Mouse (Mus musculus) splenic B cell, adult 2 months (primary cell): ENCODE results near the gene Map3k11.

Experiments
- DNase-seq: peaks from one replicate; pipeline ENCODE4 v3.0.0-alpha.2; 2011; ENCODE audit warnings: low read depth, low spot score
- H3K27me3 ChIP-seq: 2 replicates; pipeline ENCODE4 v1.6.1; 2012; ENCODE audit warnings: mild to moderate bottlenecking, low read length, moderate library complexity, mixed read lengths; ENCODE audit not compliant: control insufficient read depth, poor library complexity, insufficient read depth, severe bottlenecking
- H3K36me3 ChIP-seq: 2 replicates; pipeline ENCODE4 v1.6.1; 2012; ENCODE audit warnings: mild to moderate bottlenecking, low read length, moderate library complexity, mixed read lengths; ENCODE audit not compliant: control insufficient read depth, poor library complexity, insufficient read depth, severe bottlenecking

Gene Map3k11

DNA sequence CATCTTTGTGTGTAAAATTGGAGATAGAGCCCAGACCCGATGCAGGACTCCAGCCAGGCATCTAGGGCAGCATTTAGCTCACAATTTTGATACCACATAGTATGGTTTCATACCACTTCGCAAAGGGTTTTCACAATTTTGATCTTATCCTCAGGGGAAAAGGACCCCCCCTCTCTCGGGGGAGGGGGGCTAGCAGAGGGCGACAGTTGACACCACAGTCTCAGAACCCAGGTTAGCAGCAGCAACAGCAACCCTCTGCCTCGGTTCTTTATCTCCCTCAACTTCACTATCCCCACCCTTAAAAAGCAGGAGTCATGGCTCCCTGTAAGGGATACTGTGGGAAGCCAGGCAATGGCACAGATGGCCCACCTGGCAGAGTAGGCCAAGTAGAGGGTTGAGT lies 24.7 kb downstream of the Map3k11 start:
- H3K36me3 ChIP-seq = peaks cover 15% of the 10 kb centered on the region
- no peak for DNase-seq
- no peaks in the 10 kb centered on the region for H3K27me3 ChIP-seq

DNA sequence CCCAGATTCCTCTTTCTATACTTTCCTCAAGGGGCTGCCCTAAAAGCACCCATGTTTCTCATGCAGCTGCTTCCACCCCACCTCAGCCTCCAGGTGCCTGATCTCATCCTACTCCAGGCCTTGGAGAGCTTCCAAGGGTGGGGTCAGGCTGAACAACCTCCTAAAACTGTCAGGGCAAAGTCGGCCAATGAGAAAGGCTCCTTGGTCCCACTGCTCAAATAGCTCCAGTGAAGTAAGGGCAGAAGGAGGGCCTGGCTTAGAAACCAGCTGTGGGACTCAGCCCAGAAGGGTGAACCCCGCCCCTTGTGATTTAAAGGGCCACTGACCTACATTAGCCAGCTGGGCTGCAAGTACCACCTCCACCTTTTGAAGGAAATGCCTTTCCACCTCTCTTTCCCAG lies 25.2 kb downstream of the Map3k11 start:
- H3K27me3 ChIP-seq = no peaks in the 10 kb centered on the region
- DNase-seq = no peak
- peaks cover 11% of the 10 kb centered on the region for H3K36me3 ChIP-seq

DNA sequence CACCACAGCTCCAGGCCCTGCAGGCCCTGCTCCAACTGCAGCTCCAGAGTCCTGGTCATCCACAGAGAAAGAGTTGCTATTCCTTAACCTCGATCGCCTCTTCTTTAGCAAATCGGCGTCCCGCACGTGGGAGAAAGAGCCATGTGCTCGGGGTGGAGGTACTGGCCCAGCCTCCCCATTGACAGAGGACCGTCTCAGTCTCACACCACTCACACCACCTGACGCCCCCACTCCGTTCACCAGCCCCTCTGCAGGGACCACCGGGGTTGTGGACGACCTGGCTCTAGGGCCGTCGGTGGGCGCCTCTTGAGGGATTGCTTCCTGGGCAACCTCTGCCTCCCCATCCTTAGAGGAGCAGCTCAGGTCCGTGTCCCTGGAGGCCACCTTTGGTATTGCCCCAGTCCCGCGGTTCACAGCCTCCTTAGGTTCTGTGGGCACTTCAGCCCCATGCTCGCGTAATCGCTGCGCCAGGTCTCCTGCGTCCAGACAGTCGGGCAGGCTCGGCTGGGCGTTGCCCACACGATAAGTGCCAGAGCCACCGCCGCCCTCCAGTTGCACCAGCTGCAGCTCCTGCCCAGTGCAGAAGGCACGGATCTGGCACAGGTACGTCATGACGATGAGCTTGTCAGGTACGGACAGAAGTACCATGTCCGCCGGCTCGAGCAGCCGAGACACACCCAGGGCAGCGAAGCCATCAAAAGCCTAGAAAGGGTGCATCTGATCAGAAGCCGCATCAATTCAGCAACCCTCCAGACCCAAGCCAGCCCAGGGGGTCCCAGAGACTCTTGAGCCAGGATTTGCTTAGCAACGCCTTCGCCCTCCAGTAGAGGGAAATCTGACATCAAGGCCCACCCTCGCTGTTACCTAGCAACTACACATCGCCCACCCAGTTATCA lies 27.5 kb downstream of the Map3k11 start:
- Histone ChIP-seq H3K36me3 (peaks cover 6% of the 10 kb centered on the region), H3K27me3 (no peaks in the 10 kb centered on the region)
- DNase-seq = peak; percentile 22

- peaks cover 13% of the 10 kb centered on the region for H3K36me3 ChIP-seq
- DNase-seq = no peak
- H3K27me3 ChIP-seq = no peaks in the 10 kb centered on the region
These were observed 28.4 kb downstream of the Map3k11 start for GRCm38 (mm10) chr19:5716955-5717354.

- DNase-seq = no peak
- no peaks in the 10 kb centered on the region for H3K27me3 ChIP-seq
- peaks cover 10% of the 10 kb centered on the region for H3K36me3 ChIP-seq
These were observed 32.7 kb downstream of the Map3k11 start for GRCm38 (mm10) chr19:5721233-5721632.

DNA sequence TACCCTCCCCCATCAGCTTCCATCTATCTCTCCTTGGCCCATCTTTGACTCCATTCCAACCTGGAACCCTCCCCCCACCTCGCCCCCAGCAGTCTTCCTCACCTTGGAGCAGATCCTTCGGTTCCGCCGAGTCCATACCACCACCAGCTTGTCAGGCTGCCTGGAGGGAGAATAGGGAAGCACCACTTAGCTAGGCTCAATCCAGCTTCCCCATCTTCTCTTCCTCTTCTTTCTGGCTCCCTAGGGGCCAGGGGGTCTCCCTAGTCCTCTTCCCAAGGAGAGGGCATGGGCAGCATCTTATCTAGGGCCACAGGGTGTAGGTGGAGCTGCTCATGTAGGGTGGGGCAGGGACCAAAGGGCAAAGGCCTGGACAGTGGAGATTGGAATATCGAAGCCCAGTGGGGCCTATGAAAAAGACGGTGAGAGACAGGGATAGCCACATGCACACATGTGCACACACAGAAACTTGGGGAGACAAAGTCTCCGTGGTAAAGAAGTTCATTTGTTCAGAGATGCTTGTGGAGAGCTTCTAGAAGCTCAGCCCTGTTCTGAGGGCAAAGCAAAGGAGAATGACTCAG lies 34.4 kb downstream of the Map3k11 start:
- DNase-seq = no peak
- Histone ChIP-seq H3K27me3 (no peaks in the 10 kb centered on the region), H3K36me3 (peaks cover 10% of the 10 kb centered on the region)

- DNase-seq = no peak
- H3K36me3 ChIP-seq = peaks cover 10% of the 10 kb centered on the region
- H3K27me3 ChIP-seq = no peaks in the 10 kb centered on the region
These were observed 35.5 kb downstream of the Map3k11 start for GRCm38 (mm10) chr19:5723934-5724548.

GRCm38 (mm10) chr19:5724549-5724941 lies 36.0 kb downstream of the Map3k11 start:
- no peaks in the 10 kb centered on the region for H3K27me3 ChIP-seq
- DNase-seq = peak; percentile 67
- peaks cover 10% of the 10 kb centered on the region for H3K36me3 ChIP-seq

DNA sequence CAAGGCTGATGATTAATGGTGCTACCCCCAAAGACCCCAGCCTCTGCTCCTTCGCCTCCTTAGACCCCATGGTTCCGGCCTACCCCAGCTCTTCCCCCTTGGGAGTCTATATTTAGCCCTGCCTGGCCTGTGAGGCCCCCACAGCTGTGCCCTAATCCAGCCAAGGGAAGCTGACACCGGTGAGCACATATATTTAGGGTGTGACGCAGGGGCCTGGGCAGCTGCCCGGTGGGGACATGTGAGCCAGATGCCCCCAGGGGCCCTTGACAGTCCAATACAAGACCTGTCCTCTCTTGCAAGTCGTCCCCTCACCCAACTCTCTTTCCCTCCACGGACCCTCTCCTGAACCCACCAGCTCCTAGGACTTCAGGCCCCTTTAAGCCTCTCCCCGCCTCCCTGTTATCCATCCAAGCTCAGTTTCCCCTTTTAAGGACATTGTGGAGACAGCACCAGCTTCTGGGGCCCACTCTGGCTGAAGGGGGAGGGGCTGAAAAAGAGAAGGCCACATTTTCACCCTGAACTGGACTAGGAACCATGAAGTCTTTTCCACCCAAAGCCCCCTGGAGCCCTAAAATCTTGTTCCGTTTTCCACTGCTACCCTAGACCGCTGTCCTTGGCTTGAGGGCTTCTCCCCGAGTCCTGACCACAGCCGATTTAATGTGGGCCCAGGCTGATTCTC lies 36.6 kb downstream of the Map3k11 start:
- peaks cover 8% of the 10 kb centered on the region for H3K36me3 ChIP-seq
- no peaks in the 10 kb centered on the region for H3K27me3 ChIP-seq
- peak; percentile 27 for DNase-seq

DNA sequence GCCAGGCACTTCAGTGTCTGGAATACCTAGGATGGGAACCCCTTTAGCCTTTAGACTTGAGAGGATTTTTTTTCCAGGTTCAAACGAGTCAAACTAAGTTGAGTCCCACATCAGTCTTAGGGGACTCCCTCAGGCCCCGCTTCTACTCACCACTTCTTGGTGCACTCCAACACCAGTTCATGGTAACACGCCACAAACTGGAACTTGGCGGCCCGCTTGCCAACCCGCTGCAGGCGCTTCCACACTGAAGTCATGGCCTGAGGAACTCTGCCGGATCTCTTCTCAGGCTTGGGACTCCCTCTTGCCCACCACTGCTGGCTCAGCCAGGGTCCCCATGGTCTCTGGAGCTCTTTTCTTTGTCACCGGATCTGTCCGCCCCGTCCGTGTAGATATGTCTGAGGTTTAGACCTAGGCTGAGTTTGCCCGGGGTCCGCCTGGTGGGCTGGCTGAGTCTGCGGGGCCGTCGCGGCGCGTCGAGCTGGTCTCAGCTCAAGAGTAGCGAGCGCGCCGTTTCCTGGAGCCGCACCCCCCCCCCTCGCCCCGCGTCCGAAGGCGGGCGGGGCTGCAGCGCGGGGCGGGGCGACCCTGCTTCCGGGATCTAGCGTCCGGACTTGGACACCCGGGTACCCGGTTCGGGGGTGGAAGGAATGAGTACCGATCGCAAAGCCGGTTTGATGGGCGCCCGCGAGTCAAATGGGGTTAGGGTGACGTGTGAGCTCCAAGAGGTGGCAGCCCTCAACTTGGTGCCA lies 37.4 kb downstream of the Map3k11 start, which contains the start of gene Ehbp1l1:
Gene Ehbp1l1 (minus strand): TSS at position 551 of the 749 bp plus-strand sequence.
- H3K36me3 ChIP-seq = peaks cover 7% of the 10 kb centered on the region; the same call in 1 of the 2 replicates
- no peaks in the 10 kb centered on the region for H3K27me3 ChIP-seq
- DNase-seq = peak; percentile 76

GRCm38 (mm10) chr19:5726961-5727578 lies 38.5 kb downstream of the Map3k11 start:
- peak; percentile 49 for DNase-seq
- Histone ChIP-seq H3K27me3 (no peaks in the 10 kb centered on the region), H3K36me3 (no peaks in the 10 kb centered on the region)

DNA sequence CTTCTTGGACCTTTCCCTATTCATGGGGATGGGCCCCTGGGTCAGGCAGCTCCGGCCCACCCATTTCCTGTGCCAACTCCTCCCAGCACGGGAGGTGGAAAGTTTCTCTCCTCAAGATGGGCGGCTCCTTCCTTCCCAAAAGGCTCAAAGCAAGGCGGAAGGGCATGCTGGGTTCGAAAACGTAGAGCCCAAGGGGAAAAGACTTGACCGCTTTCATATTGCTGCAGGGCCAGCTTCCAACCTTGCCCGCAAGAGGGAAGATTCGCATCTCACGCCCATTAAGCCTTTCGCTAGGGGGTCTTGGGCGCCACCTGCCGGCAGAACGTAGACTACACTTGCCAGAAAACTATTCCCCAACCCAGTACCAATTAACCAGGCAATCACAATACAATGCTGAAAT lies 39.2 kb downstream of the Map3k11 start:
- DNase-seq = peak; percentile 91
- H3K36me3 ChIP-seq = no peaks in the 10 kb centered on the region

GRCm38 (mm10) chr19:5728631-5729443 lies 40.3 kb downstream of the Map3k11 start:
- Histone ChIP-seq H3K36me3 (no peaks in the 10 kb centered on the region), H3K27me3 (no peaks in the 10 kb centered on the region)
- peak; percentile 25 for DNase-seq

More for the DNA sequence above, 39.2 kb downstream of the Map3k11 start:
- H3K27me3 ChIP-seq = no peaks in the 10 kb centered on the region
